Mouse (Mus musculus): Measurements from ENCODE around the gene Zdhhc3. TPM values are rescaled to one million over a fixed set of nuclear protein-coding genes. Genes with fewer than 3 reads are reported as not detected.

Zdhhc3 gene
- polyA plus RNA-seq, 1 experiment, result 44.0 TPM

GRCm38 (mm10) chr9:123107186-123107585 is 5.8 kb downstream of the Zdhhc3 start:
- Histone ChIP-seq H3K27me3 (ENCODE audit: control insufficient read depth, insufficient read depth, insufficient read length) (no peaks in the 10 kb centered on the region), H3K4me3 (no peak overlapping the region), H3K79me2 (ENCODE audit: control insufficient read depth, insufficient read depth) (peaks cover 62% of the 10 kb centered on the region), H3K36me3 (ENCODE audit: control insufficient read depth, insufficient read depth) (peaks cover 6% of the 10 kb centered on the region), H3ac (ENCODE audit: control insufficient read depth, insufficient read length) (no peak overlapping the region), H3K4me2 (ENCODE audit: low read depth) (no peak overlapping the region)
- TF ChIP-seq SRF (IDR thresholded peaks at IDR 0.05; ENCODE audit: control insufficient read depth, insufficient read length, low read depth) (no peak), POLR2AphosphoS2 (IDR thresholded peaks at IDR 0.05; ENCODE audit: insufficient read length, low read depth) (no peak), CEBPB (IDR thresholded peaks at IDR 0.05; ENCODE audit: insufficient read depth, poor library complexity, severe bottlenecking) (no peak), MYOG (IDR thresholded peaks at IDR 0.05; ENCODE audit: control insufficient read depth in 1 of 3, insufficient read depth in 1 of 3, insufficient read length in 2 of 3, low read depth in 2 of 3) (no peak), USF1 (IDR thresholded peaks at IDR 0.05; ENCODE audit: low read depth) (no peak), TCF3 (IDR thresholded peaks at IDR 0.05; ENCODE audit: insufficient read length, low read depth) (no peak), MYOD1 (IDR thresholded peaks at IDR 0.05; ENCODE audit: control insufficient read depth in 1 of 3, insufficient read length in 2 of 3, low read depth in 2 of 3) (no peak), POLR2A (IDR thresholded peaks at IDR 0.05; ENCODE audit: insufficient read length, low read depth) (no peak), E2F4 (IDR thresholded peaks at IDR 0.05; ENCODE audit: insufficient read depth) (no peak), TCF12 (IDR thresholded peaks at IDR 0.05; ENCODE audit: insufficient read depth, poor library complexity, severe bottlenecking) (no peak), REST (IDR thresholded peaks at IDR 0.05; ENCODE audit: insufficient read depth, insufficient read length) (no peak), MAX (IDR thresholded peaks at IDR 0.05; ENCODE audit: low read depth) (no peak)

GRCm38 (mm10) chr9:123104362-123104761 is 8.6 kb downstream of the Zdhhc3 start:
- H3K4me2 ChIP-seq (ENCODE audit: low read depth), result no peak overlapping the region
- no peak for TF ChIP-seq TCF3 (IDR thresholded peaks at IDR 0.05; ENCODE audit: insufficient read length, low read depth)
- TF ChIP-seq REST (IDR thresholded peaks at IDR 0.05; ENCODE audit: insufficient read depth, insufficient read length), result no peak
- no peak for TF ChIP-seq USF1 (IDR thresholded peaks at IDR 0.05; ENCODE audit: low read depth)
- TF ChIP-seq E2F4 (IDR thresholded peaks at IDR 0.05; ENCODE audit: insufficient read depth), result no peak
- TF ChIP-seq SRF (IDR thresholded peaks at IDR 0.05; ENCODE audit: control insufficient read depth, insufficient read length, low read depth), result no peak
- no peak for TF ChIP-seq CEBPB (IDR thresholded peaks at IDR 0.05; ENCODE audit: insufficient read depth, poor library complexity, severe bottlenecking)
- TF ChIP-seq MAX (IDR thresholded peaks at IDR 0.05; ENCODE audit: low read depth), result no peak
- no peak for TF ChIP-seq TCF12 (IDR thresholded peaks at IDR 0.05; ENCODE audit: insufficient read depth, poor library complexity, severe bottlenecking)
- TF ChIP-seq MYOD1 (IDR thresholded peaks at IDR 0.05; ENCODE audit: control insufficient read depth in 1 of 3, insufficient read length in 2 of 3, low read depth in 2 of 3), result no peak
- TF ChIP-seq MYOG (IDR thresholded peaks at IDR 0.05; ENCODE audit: control insufficient read depth in 1 of 3, insufficient read depth in 1 of 3, insufficient read length in 2 of 3, low read depth in 2 of 3), result no peak
- TF ChIP-seq POLR2A (IDR thresholded peaks at IDR 0.05; ENCODE audit: insufficient read length, low read depth), result no peak
- no peak for TF ChIP-seq POLR2AphosphoS2 (IDR thresholded peaks at IDR 0.05; ENCODE audit: insufficient read length, low read depth)

GRCm38 (mm10) chr9:123103425-123103824 is 9.6 kb downstream of the Zdhhc3 start:
- no peak overlapping the region for H3K4me2 ChIP-seq (ENCODE audit: low read depth)
- peaks cover 37% of the 10 kb centered on the region for H3K79me2 ChIP-seq (ENCODE audit: control insufficient read depth, insufficient read depth)
- H3K36me3 ChIP-seq (ENCODE audit: control insufficient read depth, insufficient read depth), result peaks cover 16% of the 10 kb centered on the region
- no peak overlapping the region for H3K4me3 ChIP-seq
- no peak overlapping the region for H3ac ChIP-seq (ENCODE audit: control insufficient read depth, insufficient read length)
- no peak for TF ChIP-seq USF1 (IDR thresholded peaks at IDR 0.05; ENCODE audit: low read depth)
- TF ChIP-seq POLR2AphosphoS2 (IDR thresholded peaks at IDR 0.05; ENCODE audit: insufficient read length, low read depth), result no peak
- no peak for TF ChIP-seq REST (IDR thresholded peaks at IDR 0.05; ENCODE audit: insufficient read depth, insufficient read length)
- TF ChIP-seq SRF (IDR thresholded peaks at IDR 0.05; ENCODE audit: control insufficient read depth, insufficient read length, low read depth), result no peak
- TF ChIP-seq MAX (IDR thresholded peaks at IDR 0.05; ENCODE audit: low read depth), result no peak
- TF ChIP-seq CEBPB (IDR thresholded peaks at IDR 0.05; ENCODE audit: insufficient read depth, poor library complexity, severe bottlenecking), result no peak
- TF ChIP-seq E2F4 (IDR thresholded peaks at IDR 0.05; ENCODE audit: insufficient read depth), result no peak
- TF ChIP-seq TCF3 (IDR thresholded peaks at IDR 0.05; ENCODE audit: insufficient read length, low read depth), result no peak
- no peak for TF ChIP-seq POLR2A (IDR thresholded peaks at IDR 0.05; ENCODE audit: insufficient read length, low read depth)
- TF ChIP-seq TCF12 (IDR thresholded peaks at IDR 0.05; ENCODE audit: insufficient read depth, poor library complexity, severe bottlenecking), result no peak
- TF ChIP-seq MYOD1 (IDR thresholded peaks at IDR 0.05; ENCODE audit: control insufficient read depth in 1 of 3, insufficient read length in 2 of 3, low read depth in 2 of 3), result no peak
- TF ChIP-seq MYOG (IDR thresholded peaks at IDR 0.05; ENCODE audit: control insufficient read depth in 1 of 3, insufficient read depth in 1 of 3, insufficient read length in 2 of 3, low read depth in 2 of 3), result no peak
- no peaks in the 10 kb centered on the region for H3K27me3 ChIP-seq (ENCODE audit: control insufficient read depth, insufficient read depth, insufficient read length)

More at GRCm38 (mm10) chr9:123104362-123104761, 8.6 kb downstream of the Zdhhc3 start:
- Histone ChIP-seq H3K79me2 (ENCODE audit: control insufficient read depth, insufficient read depth) (peaks cover 40% of the 10 kb centered on the region), H3K4me3 (no peak overlapping the region), H3K36me3 (ENCODE audit: control insufficient read depth, insufficient read depth) (peaks cover 11% of the 10 kb centered on the region), H3ac (ENCODE audit: control insufficient read depth, insufficient read length) (no peak overlapping the region), H3K27me3 (ENCODE audit: control insufficient read depth, insufficient read depth, insufficient read length) (no peaks in the 10 kb centered on the region)

GRCm38 (mm10) chr9:123099631-123100455 is 13.2 kb downstream of the Zdhhc3 start:
- no peak overlapping the region for H3K4me2 ChIP-seq (ENCODE audit: low read depth)
- H3K4me3 ChIP-seq, result no peak overlapping the region
- peaks cover 17% of the 10 kb centered on the region for H3K79me2 ChIP-seq (ENCODE audit: control insufficient read depth, insufficient read depth)
- peaks cover 30% of the 10 kb centered on the region for H3K36me3 ChIP-seq (ENCODE audit: control insufficient read depth, insufficient read depth)
- H3ac ChIP-seq (ENCODE audit: control insufficient read depth, insufficient read length), result no peak overlapping the region
- TF ChIP-seq CEBPB (IDR thresholded peaks at IDR 0.05; ENCODE audit: insufficient read depth, poor library complexity, severe bottlenecking), result no peak
- TF ChIP-seq SRF (IDR thresholded peaks at IDR 0.05; ENCODE audit: control insufficient read depth, insufficient read length, low read depth), result no peak
- no peak for TF ChIP-seq TCF3 (IDR thresholded peaks at IDR 0.05; ENCODE audit: insufficient read length, low read depth)
- TF ChIP-seq MYOG (IDR thresholded peaks at IDR 0.05; ENCODE audit: control insufficient read depth in 1 of 3, insufficient read depth in 1 of 3, insufficient read length in 2 of 3, low read depth in 2 of 3), result no peak
- TF ChIP-seq MAX (IDR thresholded peaks at IDR 0.05; ENCODE audit: low read depth), result no peak
- no peaks in the 10 kb centered on the region for H3K27me3 ChIP-seq (ENCODE audit: control insufficient read depth, insufficient read depth, insufficient read length)

Measured in myocyte (in vitro differentiated cells).